Mouse (Mus musculus) left cerebral cortex, postnatal 25 days (tissue): ENCODE measurements around the gene Grpel1. TPM values are rescaled to one million over a fixed set of nuclear protein-coding genes. Genes with fewer than 3 reads are reported as not detected.
A peak's percentile ranks its signal among the peaks of the same experiment; 100 is the strongest.

Experiments used
- DNase-seq, 2 experiments: peaks; one replicate each; pipeline ENCODE4 v3.0.0; 2022; ENCODE audit warnings: low spot score in 2 of 2, mixed read lengths in 1 of 2
- intact Hi-C: fragments of 180-260 bp; cut with DNase I; formaldehyde crosslinking; loops from one replicate; pipeline ENCODE4 v1.15.1; 2025
- total RNA-seq, 2 experiments: library from RNA; stranded (reverse); gene quantifications; 2 replicates each; pipeline ENCODE4 v1.2.3; 2021

The Grpel1 gene
- total RNA-seq, 2 experiments from 2014 or later, result 20.7 to 22.7 TPM

DNA sequence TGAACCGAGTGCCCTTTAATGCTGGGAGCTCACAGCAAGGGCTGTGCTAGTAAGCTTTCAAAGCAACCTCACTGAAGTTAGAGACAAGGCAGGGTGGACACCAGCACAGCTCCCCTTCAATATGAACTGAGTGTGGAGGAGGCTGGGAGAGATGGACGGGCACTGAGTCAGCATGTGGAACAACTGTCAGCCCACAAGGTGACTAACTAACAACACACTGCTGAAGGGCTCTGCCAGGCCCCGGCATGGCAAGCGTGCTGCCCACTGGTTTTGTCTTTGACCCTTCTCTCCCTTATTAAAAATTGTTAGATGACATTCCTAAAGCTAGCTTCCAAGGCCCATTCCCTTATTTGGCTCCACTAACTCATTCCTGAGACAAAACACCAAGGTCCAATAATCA lies 7.1 kb upstream of the Grpel1 start:
- peak in 1 of 2 experiments; percentile 58 for DNase-seq
- intact Hi-C loops, result no loop called here

DNA sequence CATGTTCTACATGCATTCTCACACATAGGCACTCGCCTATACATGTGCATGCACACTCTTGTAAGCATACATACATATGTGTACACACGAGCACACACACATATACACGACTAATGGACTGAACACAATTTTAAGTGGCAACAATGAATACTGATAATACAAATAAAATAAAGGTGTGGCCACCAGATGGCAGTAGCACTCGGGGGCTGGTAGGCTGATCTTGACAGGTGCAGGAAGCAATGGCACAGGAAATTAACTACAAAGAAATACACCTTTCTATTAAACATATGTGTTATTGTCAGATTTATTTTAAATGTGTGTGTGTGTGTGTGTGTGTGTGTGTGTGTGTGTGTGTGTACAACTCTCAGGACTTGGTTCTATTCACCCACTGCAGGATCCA lies 5.9 kb upstream of the Grpel1 start:
- peak; percentile 32 to 35 for DNase-seq
- intact Hi-C loops, result no loop called here

- intact Hi-C loops, result loop anchor here (5.0 kb wide), 2 partner anchors 122 to 478 kb away; no protein-coding TSS in a partner anchor
- DNase-seq, result no peak
Observed at GRCm38 (mm10) chr5:36460712-36461111, 4.1 kb upstream of the Grpel1 start.

DNA sequence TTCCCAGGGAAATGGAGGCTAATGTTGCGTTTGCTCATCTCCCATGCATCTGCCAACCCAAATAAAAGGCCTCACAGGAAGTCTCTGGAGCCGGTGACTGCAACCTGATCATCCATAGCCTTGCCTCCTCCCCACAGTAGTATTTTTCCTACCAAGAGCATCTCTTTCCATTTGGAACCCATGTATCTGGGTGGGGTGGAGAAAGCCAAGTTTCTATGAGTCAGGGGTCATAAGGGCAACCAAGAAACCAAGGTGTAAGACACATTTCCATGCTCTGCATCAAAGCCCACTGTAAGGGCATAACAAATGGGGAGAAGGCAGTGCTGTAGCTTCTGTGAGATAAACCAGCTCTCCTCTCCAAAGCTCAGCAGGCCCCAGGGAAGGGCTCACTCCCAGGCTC lies 3.6 kb upstream of the Grpel1 start:
- intact Hi-C loops, result loop anchor here (5.0 kb wide), 2 partner anchors 121 to 479 kb away; no protein-coding TSS in a partner anchor
- no peak for DNase-seq

GRCm38 (mm10) chr5:36462810-36463209 lies 2.0 kb upstream of the Grpel1 start:
- peak; percentile 74 to 75 for DNase-seq
- intact Hi-C loops, result loop anchor here (2.0 to 5.0 kb wide), 3 partner anchors 119 to 481 kb away; no protein-coding TSS in a partner anchor

DNA sequence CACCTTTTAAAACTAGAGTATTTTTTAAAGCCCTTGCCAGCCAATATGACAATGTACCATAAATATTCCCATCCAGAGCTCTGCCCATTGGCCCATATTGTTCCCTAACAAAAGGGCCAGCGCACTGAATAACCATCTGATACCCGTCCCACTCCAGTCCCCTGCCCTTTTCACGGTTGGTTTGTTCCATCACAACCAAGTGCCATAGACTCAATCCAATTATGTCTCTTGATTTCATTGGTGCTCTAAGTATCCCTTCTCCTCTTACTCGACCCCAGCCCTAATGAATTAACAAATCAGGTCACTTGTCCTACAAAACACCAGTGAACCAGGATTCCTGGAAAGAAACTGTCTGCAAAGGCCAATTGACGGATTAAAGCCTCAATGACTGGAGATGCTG lies 1.4 kb upstream of the Grpel1 start:
- intact Hi-C loops, result loop anchor here (2.0 to 5.0 kb wide), 3 partner anchors 119 to 481 kb away; no protein-coding TSS in a partner anchor
- DNase-seq, result no peak

DNA sequence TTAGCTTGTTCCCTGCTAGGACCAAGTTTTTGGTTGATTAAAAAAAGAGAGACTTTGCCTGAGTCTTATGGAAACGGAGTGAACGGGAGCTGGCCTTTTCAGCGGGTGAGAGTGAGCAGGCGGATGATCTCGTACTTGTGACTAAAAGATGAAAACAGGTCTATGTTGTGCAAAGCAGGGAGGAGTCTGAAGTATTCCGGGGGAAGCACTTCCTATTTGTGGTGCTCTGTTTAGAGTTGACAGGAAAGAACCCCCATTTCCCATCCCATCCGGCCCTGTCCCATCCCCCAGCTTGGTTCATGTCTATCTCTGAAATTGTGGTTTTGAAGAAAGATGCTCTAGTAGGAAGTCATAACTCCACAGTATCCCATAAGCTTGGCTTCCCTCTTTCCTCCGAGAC lies 1.1 kb downstream of the Grpel1 start:
- intact Hi-C loops, result no loop called here
- DNase-seq, result no peak

- intact Hi-C loops, result no loop called here
- DNase-seq, result no peak
Observed at GRCm38 (mm10) chr5:36471206-36471605, 6.4 kb downstream of the Grpel1 start.

GRCm38 (mm10) chr5:36472876-36473655 lies 8.3 kb downstream of the Grpel1 start:
- DNase-seq, result no peak
- intact Hi-C loops, result no loop called here

DNA sequence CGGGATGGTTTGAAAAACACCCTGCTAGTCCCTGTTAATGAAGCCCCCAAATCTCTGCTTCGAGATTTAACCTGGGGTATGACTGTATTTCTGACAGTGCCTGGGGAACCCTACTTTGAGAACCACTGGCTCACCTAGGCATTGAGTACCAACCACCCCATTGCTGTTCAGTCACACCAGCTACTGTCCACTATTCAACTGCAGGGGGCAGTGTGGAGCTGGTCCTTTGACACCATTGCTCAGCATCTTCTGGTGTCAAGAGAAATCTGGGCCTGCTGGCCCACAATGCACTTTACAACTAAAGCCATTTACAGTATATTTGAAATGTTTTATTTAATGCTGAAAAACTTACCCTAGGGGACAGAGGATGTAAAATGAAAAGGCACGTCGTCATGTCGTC lies 9.5 kb downstream of the Grpel1 start:
- DNase-seq, result peak; percentile 61 to 76
- intact Hi-C loops, result no loop called here

DNA sequence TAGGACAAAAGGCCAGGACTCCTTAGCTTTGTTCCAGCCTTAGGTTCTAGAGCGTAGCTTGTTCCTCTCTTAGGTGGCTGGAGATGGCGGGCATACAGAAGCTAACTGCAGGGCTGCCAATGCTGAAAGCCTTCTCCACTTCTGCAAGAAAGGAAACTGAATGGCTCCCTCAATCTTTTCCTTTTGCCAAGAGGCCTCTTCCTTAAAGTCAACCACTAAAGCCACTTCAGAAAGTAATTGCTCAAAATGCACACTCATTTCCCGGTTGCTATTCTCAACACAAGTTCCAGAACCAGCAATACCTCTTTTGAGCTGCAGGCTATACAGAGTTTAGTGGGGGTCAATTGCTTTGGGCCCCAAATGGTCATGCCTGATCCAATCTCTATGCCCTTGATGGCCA lies 12.7 kb downstream of the Grpel1 start:
- intact Hi-C loops, result no loop called here
- DNase-seq, result no peak

- intact Hi-C loops, result no loop called here
Observed at GRCm38 (mm10) chr5:36478540-36479420, 14.0 kb downstream of the Grpel1 start.

GRCm38 (mm10) chr5:36479735-36480134 lies 14.9 kb downstream of the Grpel1 start:
- DNase-seq, result no peak
- intact Hi-C loops, result loop anchor here (5.0 kb wide), 2 partner anchors 53 to 103 kb away; no protein-coding TSS in a partner anchor

More at GRCm38 (mm10) chr5:36478540-36479420, 14.0 kb downstream of the Grpel1 start:
- DNase-seq, result no peak

GRCm38 (mm10) chr5:36480398-36480797 lies 15.6 kb downstream of the Grpel1 start:
- DNase-seq, result no peak
- intact Hi-C loops, result loop anchor here (5.0 kb wide), 2 partner anchors 52 to 102 kb away; no protein-coding TSS in a partner anchor

GRCm38 (mm10) chr5:36481114-36481513 lies 16.3 kb downstream of the Grpel1 start:
- no peak for DNase-seq
- intact Hi-C loops, result loop anchor here (5.0 kb wide), 2 partner anchors 51 to 101 kb away; no protein-coding TSS in a partner anchor

- DNase-seq, result peak; percentile 26 to 54
- intact Hi-C loops, result loop anchor here (5.0 kb wide), 2 partner anchors 49 to 99 kb away; no protein-coding TSS in a partner anchor
Observed at GRCm38 (mm10) chr5:36483203-36484101, 18.7 kb downstream of the Grpel1 start.

DNA sequence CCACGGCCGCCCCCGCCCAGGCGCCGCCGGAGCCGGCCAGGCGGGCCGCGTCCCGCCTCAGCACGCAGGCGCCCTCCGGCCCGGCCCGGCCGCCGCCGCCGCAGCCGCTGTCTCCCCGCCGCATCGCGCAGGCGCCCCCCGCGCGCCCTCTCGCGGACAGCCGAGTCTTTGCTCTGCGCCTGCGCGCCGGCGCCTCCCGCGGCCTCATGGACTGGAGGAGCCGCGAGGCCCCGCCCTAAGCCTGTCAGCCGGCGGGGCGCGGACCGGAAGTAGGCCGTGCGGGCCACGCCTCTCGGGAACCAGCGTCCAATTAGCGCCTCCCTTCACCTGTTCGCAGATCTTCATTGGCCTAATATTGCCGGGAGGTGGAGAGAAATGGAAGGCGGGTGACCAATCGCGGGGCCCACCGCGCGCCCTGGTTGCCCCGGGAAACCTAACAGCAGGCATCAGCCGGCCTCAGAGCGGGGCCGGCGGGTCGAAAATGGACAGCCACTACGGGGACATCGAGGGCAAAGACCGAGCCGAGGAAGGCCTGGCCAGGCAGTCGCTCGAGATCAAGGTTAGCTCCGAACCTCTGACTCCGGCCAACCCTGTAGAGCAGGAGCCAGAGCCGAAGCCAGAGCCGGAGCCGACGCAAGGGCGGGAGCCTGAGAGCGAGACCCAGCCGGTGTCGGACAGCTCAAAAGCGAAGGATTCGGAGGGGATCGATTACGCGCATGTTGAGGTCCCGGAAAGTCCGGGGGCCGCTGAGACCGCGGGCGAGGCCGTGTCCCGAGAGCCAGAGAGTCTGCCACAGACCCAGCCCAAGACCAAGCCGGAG lies 19.6 kb downstream of the Grpel1 start, which contains the start of the genes Tada2b and Ccdc96:
Gene Tada2b, minus strand, starts transcription at position 115 of the 820 bp plus-strand sequence.
Gene Ccdc96, plus strand, starts transcription at position 418 of the 820 bp plus-strand sequence.
- intact Hi-C loops, result loop anchor here (5.0 kb wide), 2 partner anchors 48 to 98 kb away; no protein-coding TSS in a partner anchor
- DNase-seq, result peak; percentile 99

GRCm38 (mm10) chr5:36485306-36485705 lies 20.5 kb downstream of the Grpel1 start:
- no peak for DNase-seq
- intact Hi-C loops, result no loop called here
